Mouse (Mus musculus) limb, embryonic 13.5 days (tissue): ENCODE measurements around the gene Tln1. TPM values are rescaled to one million over a fixed set of nuclear protein-coding genes. Genes with fewer than 3 reads are reported as not detected.
A peak's percentile ranks its signal among the peaks of the same experiment; 100 is the strongest.

Source experiments
- ATAC-seq: fragments of 200-750 bp; cut with Nextera tagmentation; 2 replicates; pipeline ENCODE4 v1.8.0; 2017; ENCODE audit warnings: low read depth, moderate number of reproducible peaks, moderate TSS enrichment; ENCODE audit not compliant: low FRiP score
- H3K27ac ChIP-seq: fragments of 300-500 bp; sonication (generic); 2 replicates; pipeline ENCODE4 v1.5.1; 2015; ENCODE audit warnings: inconsistent platforms, mild to moderate bottlenecking, moderate library complexity
- H3K27me3 ChIP-seq: fragments of 300-500 bp; sonication (generic); 2 replicates; pipeline ENCODE4 v1.6.1; 2015; ENCODE audit warnings: mild to moderate bottlenecking, inconsistent platforms
- H3K36me3 ChIP-seq: fragments of 300-500 bp; sonication (generic); 2 replicates; pipeline ENCODE4 v1.6.1; 2015; ENCODE audit warnings: inconsistent platforms, mild to moderate bottlenecking, moderate library complexity
- H3K4me1 ChIP-seq: fragments of 300-500 bp; sonication (generic); 2 replicates; pipeline ENCODE4 v1.6.1; 2015; ENCODE audit warnings: inconsistent platforms
- H3K4me2 ChIP-seq: fragments of 300-500 bp; sonication (generic); replicated peaks from 2 replicates; pipeline ENCODE4 v1.6.1; 2015; ENCODE audit warnings: inconsistent platforms, mild to moderate bottlenecking, moderate library complexity
- H3K4me3 ChIP-seq: fragments of 300-500 bp; sonication (generic); 2 replicates; pipeline ENCODE4 v1.5.1; 2015; ENCODE audit warnings: moderate library complexity, mild to moderate bottlenecking, inconsistent platforms
- H3K9ac ChIP-seq: fragments of 300-500 bp; sonication (generic); 2 replicates; pipeline ENCODE4 v1.6.1; 2015; ENCODE audit warnings: mild to moderate bottlenecking, inconsistent platforms
- H3K9me3 ChIP-seq: fragments of 300-500 bp; sonication (generic); 2 replicates; pipeline ENCODE4 v1.6.1; 2016; ENCODE audit warnings: inconsistent platforms
- WGBS: fragments of 180-500 bp; shearing (Covaris S2); methylation state at CpG from one replicate; pipeline ENCODE4 v1.1.7; 2015; 5-methylcytosine and 5-hydroxymethylcytosine counted together
- polyA plus RNA-seq: library from polyadenylated mRNA; unstranded; fragments of >200 nt; fragmentation: Nextera tagmentation; extraction: Ambion mirVana; gene quantifications from 2 replicates; pipeline ENCODE4 v1.2.1, GENCODE M21; 2015

Tln1 gene
- polyA plus RNA-seq, 1 experiment from 2014 or later, result 60.4 TPM

DNA sequence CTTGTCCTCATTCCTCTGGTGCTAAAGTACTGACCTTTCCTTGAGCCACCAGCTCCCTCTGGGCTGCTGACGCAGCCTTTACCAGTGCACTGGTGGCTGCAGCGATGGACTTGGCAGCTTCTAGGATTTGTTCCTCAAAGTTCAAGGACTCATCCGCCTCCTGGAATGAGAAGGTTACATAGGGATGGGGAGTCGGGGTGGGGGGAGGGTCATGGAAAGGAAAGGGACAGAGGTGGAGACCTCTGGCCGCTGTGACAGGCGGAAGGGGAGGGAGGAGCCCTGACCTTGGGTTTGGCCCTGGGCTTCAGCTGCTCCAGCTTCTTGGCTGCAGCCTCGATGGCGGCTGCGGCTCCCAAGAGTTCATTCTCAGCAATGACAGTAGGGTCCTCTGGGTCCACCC is 29.2 kb downstream of the Tln1 start:
- no peaks in the 10 kb centered on the region for H3K4me1 ChIP-seq
- no peaks in the 10 kb centered on the region for H3K9me3 ChIP-seq
- peaks cover 73% of the 10 kb centered on the region for H3K36me3 ChIP-seq
- no peaks in the 10 kb centered on the region for H3K27me3 ChIP-seq
- H3K4me3 ChIP-seq, result no peak overlapping the region
- no peak overlapping the region for H3K4me2 ChIP-seq
- H3K27ac ChIP-seq, result no peak overlapping the region
- H3K9ac ChIP-seq, result no peak overlapping the region
- WGBS, result 94% methylated on average over 9 of the region's 9 CpGs
- ATAC-seq, result no peak

DNA sequence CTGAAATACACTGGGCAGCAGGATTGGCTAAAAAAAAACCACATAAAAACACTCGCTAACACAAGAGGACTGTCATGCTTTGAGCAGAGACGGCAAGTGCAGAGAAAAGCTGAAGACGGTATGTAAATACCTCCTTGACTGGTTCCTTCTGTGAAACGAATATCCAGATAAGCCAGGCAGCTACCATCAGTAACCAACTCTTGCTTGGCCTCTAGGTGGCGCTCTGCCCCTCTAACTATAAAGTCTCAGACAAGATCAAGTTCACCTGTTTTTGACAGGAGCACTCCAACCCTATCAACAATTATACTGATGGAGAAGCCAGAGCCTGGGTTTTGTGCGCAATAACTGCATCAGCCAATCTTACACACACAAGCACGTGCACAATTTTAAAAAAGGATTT is 31.9 kb downstream of the Tln1 start:
- H3K9me3 ChIP-seq, result no peaks in the 10 kb centered on the region
- H3K4me3 ChIP-seq, result no peak overlapping the region
- WGBS, result 29% methylated on average over 7 of the region's 7 CpGs
- H3K4me1 ChIP-seq, result no peaks in the 10 kb centered on the region
- no peak for ATAC-seq
- H3K9ac ChIP-seq, result no peak overlapping the region
- peaks cover 5% of the 10 kb centered on the region for H3K27me3 ChIP-seq
- H3K4me2 ChIP-seq, result no peak overlapping the region
- H3K27ac ChIP-seq, result no peak overlapping the region
- peaks cover 47% of the 10 kb centered on the region for H3K36me3 ChIP-seq

- no peak overlapping the region for H3K27ac ChIP-seq
- H3K9me3 ChIP-seq, result no peaks in the 10 kb centered on the region
- WGBS, result 72% methylated on average over 8 of the region's 8 CpGs
- peaks cover 42% of the 10 kb centered on the region for H3K36me3 ChIP-seq
- H3K4me3 ChIP-seq, result no peak overlapping the region
- peaks cover 10% of the 10 kb centered on the region for H3K27me3 ChIP-seq
- H3K9ac ChIP-seq, result no peak overlapping the region
- 0 out of 2 replicates have a peak, but pooled peaks have one; percentile 33 for ATAC-seq
- H3K4me2 ChIP-seq, result no peak overlapping the region
- H3K4me1 ChIP-seq, result no peaks in the 10 kb centered on the region
These were observed 32.4 kb downstream of the Tln1 start for GRCm38 (mm10) chr4:43530081-43530501.

DNA sequence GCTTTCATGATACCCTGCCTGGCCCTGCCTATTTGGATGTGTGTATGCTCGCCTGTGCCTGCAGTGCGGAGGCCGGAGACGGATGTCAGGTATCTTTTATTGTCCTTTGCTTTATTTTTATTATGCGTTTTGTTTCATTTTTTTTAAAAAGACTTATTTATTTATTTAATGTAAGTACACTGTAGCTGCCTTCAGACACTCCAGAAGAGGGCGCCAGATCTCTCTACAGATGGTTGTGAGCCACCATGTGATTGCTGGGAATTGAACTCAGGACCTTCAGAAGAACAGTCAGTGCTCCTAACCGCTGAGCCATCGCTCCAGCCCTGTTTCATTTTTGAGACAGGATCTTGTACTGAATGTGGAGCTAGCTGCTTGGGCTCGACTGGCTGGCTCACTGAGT is 34.0 kb downstream of the Tln1 start:
- ATAC-seq, result no peak
- H3K9ac ChIP-seq, result no peak overlapping the region
- H3K27me3 ChIP-seq, result peaks cover 23% of the 10 kb centered on the region
- no peak overlapping the region for H3K4me2 ChIP-seq
- no peak overlapping the region for H3K4me3 ChIP-seq
- peaks cover 26% of the 10 kb centered on the region for H3K36me3 ChIP-seq
- H3K9me3 ChIP-seq, result no peaks in the 10 kb centered on the region
- H3K27ac ChIP-seq, result no peak overlapping the region
- H3K4me1 ChIP-seq, result peaks cover 8% of the 10 kb centered on the region
- WGBS, result 77% methylated on average over 9 of the region's 9 CpGs

GRCm38 (mm10) chr4:43527880-43528279 is 34.6 kb downstream of the Tln1 start:
- no peak for ATAC-seq
- H3K9ac ChIP-seq, result no peak overlapping the region
- peaks cover 14% of the 10 kb centered on the region for H3K4me1 ChIP-seq
- WGBS, result 62% methylated on average over 5 of the region's 5 CpGs
- H3K4me3 ChIP-seq, result no peak overlapping the region
- peaks cover 20% of the 10 kb centered on the region for H3K36me3 ChIP-seq
- no peaks in the 10 kb centered on the region for H3K9me3 ChIP-seq
- no peak overlapping the region for H3K4me2 ChIP-seq
- H3K27ac ChIP-seq, result no peak overlapping the region
- peaks cover 29% of the 10 kb centered on the region for H3K27me3 ChIP-seq

DNA sequence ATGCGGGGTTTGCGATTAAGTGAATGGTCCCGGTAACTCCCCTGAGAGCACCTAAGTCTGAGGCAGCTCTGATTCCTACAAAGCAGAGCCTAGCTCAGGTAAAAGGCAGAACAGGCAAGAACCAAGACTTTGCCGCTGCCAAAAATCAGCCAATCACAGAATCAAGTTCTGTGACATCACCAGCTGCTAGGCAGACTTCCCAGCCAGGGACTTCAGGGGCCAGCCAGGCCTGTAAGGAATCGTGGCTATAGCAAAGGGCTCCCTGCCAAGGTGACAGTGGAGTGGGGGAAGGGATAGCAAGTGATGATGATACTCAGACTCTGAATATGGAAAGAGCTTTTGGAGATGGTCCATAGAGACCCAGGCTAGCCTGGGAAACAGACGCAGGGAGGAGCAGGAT is 42.5 kb downstream of the Tln1 start:
- WGBS, result 12% methylated on average over 6 of the region's 6 CpGs
- H3K36me3 ChIP-seq, result peaks cover 18% of the 10 kb centered on the region
- ATAC-seq, result no peak
- H3K27ac ChIP-seq, result 0 out of 2 replicates have a peak overlapping the region, but pooled peaks have one; percentile 28
- no peaks in the 10 kb centered on the region for H3K9me3 ChIP-seq
- H3K27me3 ChIP-seq, result peaks cover 38% of the 10 kb centered on the region
- H3K4me1 ChIP-seq, result peaks cover 57% of the 10 kb centered on the region
- H3K4me3 ChIP-seq, result peak overlapping the region; percentile 25
- H3K4me2 ChIP-seq, result peak overlapping the region; percentile 83
- no peak overlapping the region for H3K9ac ChIP-seq

GRCm38 (mm10) chr4:43519551-43519950 is 42.9 kb downstream of the Tln1 start:
- H3K9ac ChIP-seq, result no peak overlapping the region
- H3K36me3 ChIP-seq, result peaks cover 18% of the 10 kb centered on the region
- H3K4me2 ChIP-seq, result peak overlapping the region; percentile 83
- peaks cover 34% of the 10 kb centered on the region for H3K27me3 ChIP-seq
- ATAC-seq, result no peak
- no peaks in the 10 kb centered on the region for H3K9me3 ChIP-seq
- H3K4me1 ChIP-seq, result peaks cover 59% of the 10 kb centered on the region
- WGBS, result 17% methylated on average over 10 of the region's 10 CpGs
- H3K4me3 ChIP-seq, result peak overlapping the region; percentile 25
- no peak overlapping the region for H3K27ac ChIP-seq

GRCm38 (mm10) chr4:43515764-43516708 is 46.5 kb downstream of the Tln1 start:
- Histone ChIP-seq H3K4me3 (no peak overlapping the region), H3K9ac (no peak overlapping the region), H3K27me3 (peaks cover 9% of the 10 kb centered on the region), H3K4me2 (no peak overlapping the region), H3K9me3 (no peaks in the 10 kb centered on the region), H3K27ac (no peak overlapping the region), H3K36me3 (peaks cover 18% of the 10 kb centered on the region), H3K4me1 (peaks cover 35% of the 10 kb centered on the region)
- 68% methylated on average over 11 of the region's 11 CpGs for WGBS
- no peak for ATAC-seq

DNA sequence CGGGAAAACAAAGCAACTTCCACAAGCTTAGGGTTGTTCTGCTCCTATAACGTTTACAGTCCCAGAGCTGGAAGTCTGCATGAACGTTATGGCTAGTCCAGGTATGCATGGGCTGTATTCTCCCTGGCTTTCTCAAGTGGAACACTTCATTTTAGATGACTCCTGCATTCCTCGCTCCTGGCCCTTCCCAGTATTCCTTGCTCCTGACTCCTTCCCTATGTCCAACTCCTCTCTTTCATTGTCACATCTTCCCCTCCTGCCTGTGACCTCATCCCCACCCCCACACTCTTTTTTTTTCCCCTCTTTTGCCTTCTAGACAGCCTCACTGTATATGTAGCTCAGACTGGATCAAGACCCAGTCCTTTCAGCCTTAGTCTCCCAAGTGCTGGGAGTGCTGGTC is 48.7 kb downstream of the Tln1 start:
- ATAC-seq, result no peak
- H3K4me2 ChIP-seq, result no peak overlapping the region
- H3K4me1 ChIP-seq, result peaks cover 22% of the 10 kb centered on the region
- no peak overlapping the region for H3K27ac ChIP-seq
- H3K4me3 ChIP-seq, result no peak overlapping the region
- no peaks in the 10 kb centered on the region for H3K9me3 ChIP-seq
- H3K36me3 ChIP-seq, result peaks cover 14% of the 10 kb centered on the region
- no peak overlapping the region for H3K9ac ChIP-seq
- 65% methylated on average over 4 of the region's 4 CpGs for WGBS
- peaks cover 2% of the 10 kb centered on the region for H3K27me3 ChIP-seq

DNA sequence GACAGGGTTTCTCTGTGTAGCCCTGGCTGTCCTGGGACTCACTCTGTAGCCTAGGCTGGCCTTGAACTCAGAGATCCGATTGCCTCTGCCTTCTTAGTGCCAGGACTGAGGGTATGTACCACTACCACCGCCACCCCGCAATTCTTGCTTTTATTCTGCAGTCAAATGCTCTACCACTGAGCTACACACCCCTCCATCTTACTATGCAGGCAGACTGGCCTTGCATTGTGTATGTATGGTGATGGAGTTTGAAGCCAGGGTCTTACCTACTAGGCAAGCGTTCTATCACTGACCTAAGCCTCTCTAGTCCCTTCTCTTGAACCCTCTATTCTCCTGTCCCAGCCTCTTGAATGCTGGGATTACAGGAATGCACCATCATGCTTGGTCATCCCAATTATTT is 49.2 kb downstream of the Tln1 start:
- no peak for ATAC-seq
- Histone ChIP-seq H3K4me1 (peaks cover 24% of the 10 kb centered on the region), H3K36me3 (peaks cover 12% of the 10 kb centered on the region), H3K9me3 (no peaks in the 10 kb centered on the region), H3K4me2 (no peak overlapping the region), H3K9ac (no peak overlapping the region), H3K27me3 (no peaks in the 10 kb centered on the region), H3K27ac (no peak overlapping the region), H3K4me3 (no peak overlapping the region)
- WGBS, result 83% methylated on average over 4 of the region's 4 CpGs

GRCm38 (mm10) chr4:43512653-43513052 is 49.8 kb downstream of the Tln1 start:
- H3K27me3 ChIP-seq, result 0 out of 2 replicates have a peak, but pooled peaks cover 1% of the 10 kb centered on the region
- no peak overlapping the region for H3K4me2 ChIP-seq
- no peaks in the 10 kb centered on the region for H3K9me3 ChIP-seq
- peaks cover 8% of the 10 kb centered on the region; the same call in 1 of the 2 replicates for H3K36me3 ChIP-seq
- no peak for ATAC-seq
- 64% methylated on average over 7 of the region's 7 CpGs for WGBS
- H3K27ac ChIP-seq, result no peak overlapping the region
- peaks cover 30% of the 10 kb centered on the region for H3K4me1 ChIP-seq
- no peak overlapping the region for H3K4me3 ChIP-seq
- no peak overlapping the region for H3K9ac ChIP-seq

GRCm38 (mm10) chr4:43511675-43512454 is 50.6 kb downstream of the Tln1 start:
- Histone ChIP-seq H3K4me3 (no peak overlapping the region), H3K4me2 (no peak overlapping the region), H3K9ac (no peak overlapping the region), H3K27ac (no peak overlapping the region), H3K27me3 (peaks cover 8% of the 10 kb centered on the region; the same call in 1 of the 2 replicates), H3K4me1 (peaks cover 38% of the 10 kb centered on the region), H3K9me3 (no peaks in the 10 kb centered on the region), H3K36me3 (peaks cover 8% of the 10 kb centered on the region; the same call in 1 of the 2 replicates)
- WGBS, result 72% methylated on average over 19 of the region's 19 CpGs
- ATAC-seq, result no peak
